In the genomic region with DNA sequence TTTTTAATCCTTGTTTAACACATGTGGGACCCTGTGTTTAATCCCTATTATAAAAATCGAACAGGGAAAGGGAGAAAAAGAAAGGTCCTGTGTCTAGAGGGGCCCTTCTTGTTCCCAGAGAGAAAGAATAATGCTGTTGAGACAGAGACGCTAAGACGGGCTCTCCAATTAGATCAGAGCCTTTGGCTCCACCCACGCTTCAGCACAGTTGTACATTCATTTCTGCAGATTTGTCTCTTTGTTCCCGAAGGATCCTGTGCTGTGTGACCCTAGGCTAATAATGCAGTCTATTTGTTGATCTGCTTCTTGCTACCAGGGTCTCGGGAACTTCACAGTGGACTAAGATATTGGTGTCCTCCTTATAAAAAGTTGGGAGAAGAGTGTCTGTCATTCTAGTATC, we compare ENCODE assay signal across 11 mouse cellular contexts.
"Had no signal": no experiment of that assay in that cellular context is flagged by ENCODE, and none has a peak within 500 bp of the region (broad histone marks: within the 10 kb centered on the region; RNA-seq: fewer than 3 reads in every experiment).

No protein-coding gene starts in this region.

- H3K9me3 ChIP-seq: liver, embryonic 13.5 days had no signal

- DNase-seq: kidney, postnatal 25 days; layer of hippocampus, adult 9-11 months; liver, embryonic 13.5 days; lung, adult 2 months; lung, postnatal 14 days; lung, postnatal 4 days; midbrain, embryonic 14.5 days; thymus, adult 18-20 months; thymus, postnatal 36 days had no signal

- H3K27me3 ChIP-seq: liver, embryonic 13.5 days had no signal

- H3K4me1 ChIP-seq: liver, embryonic 13.5 days had no signal

- H3K9ac ChIP-seq: liver, embryonic 13.5 days had no signal

- H3K36me3 ChIP-seq: liver, embryonic 13.5 days had no signal

- H3K27ac ChIP-seq: kidney, postnatal 0 days; layer of hippocampus, adult 2 months; liver, embryonic 13.5 days had no signal

- H3K4me3 ChIP-seq: layer of hippocampus, adult 2 months; liver, embryonic 13.5 days had no signal

- H3K4me2 ChIP-seq: liver, embryonic 13.5 days had no signal
